Mouse (Mus musculus) WW6 (cell line): ENCODE results near the gene Msrb3.
"Not testable (repeated sequence)": the region's sequence is repeated elsewhere in the genome, so short reads cannot be mapped to it uniquely, and the experiment has no call there.

ENCODE experiments used
- DNase-seq: peaks from one replicate; pipeline ENCODE4 v3.0.0-alpha.2; 2013; ENCODE audit warnings: low read depth, low spot score

Gene Msrb3

DNA sequence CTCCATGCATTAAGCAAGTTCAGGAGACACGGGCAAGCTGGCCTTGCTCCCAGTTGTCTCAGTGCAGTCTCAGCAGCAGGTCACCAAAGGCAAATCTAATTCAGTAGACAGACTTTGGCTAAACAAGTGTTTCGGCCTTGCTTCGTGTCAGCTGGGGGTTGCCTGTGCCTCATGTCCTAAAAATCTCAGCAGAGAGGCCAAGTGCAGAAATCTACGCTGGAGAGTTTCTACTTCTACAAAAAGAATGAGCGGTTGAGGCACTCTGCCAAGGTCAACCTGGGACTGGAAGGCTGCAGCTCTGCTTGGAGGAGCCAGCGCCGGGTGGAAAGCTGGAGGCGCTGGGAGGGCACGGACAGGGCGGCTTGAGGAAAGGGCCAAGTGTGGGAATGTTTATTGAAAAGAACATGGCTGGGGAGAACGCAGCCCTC is 147.6 kb downstream of the Msrb3 start:
- no peak for DNase-seq

DNA sequence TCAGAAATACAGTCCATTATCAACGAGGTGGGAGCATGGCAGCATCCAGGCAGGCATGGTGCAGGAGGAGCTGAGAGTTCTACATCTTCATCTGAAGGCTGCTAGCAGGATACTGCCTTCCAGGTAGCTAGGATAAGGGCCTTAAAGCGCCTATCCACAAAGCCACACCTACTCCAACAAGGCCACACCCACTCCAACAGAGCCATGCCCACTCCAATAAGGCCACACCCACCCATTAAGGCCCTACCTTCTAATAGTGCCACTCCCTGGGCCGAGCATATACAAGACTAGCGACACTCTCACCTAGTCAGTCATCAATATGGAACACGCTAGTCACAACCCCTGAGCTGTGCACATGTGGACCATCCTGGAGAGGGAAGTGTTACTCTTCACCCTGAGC is 149.3 kb downstream of the Msrb3 start:
- not testable (repeated sequence) for DNase-seq

DNA sequence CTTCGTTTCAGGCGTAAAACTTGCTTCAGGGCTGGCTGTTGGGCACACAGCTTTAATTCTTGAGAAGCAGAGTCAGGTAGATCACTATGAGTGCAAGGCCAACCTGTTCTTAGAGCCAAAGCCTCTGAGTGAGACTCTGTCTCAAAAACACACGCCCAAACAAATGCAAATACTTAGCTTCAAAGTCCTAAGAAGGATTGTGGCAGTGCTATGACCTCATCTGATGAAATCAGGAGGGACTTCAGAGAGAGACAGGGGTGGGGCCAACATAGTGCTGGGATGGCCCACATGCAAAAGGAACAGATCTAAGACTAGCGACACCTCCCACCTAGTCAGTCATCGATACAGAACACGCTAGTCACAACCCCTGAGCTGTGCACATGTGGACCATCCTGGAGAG is 150.7 kb downstream of the Msrb3 start:
- DNase-seq: no peak

DNA sequence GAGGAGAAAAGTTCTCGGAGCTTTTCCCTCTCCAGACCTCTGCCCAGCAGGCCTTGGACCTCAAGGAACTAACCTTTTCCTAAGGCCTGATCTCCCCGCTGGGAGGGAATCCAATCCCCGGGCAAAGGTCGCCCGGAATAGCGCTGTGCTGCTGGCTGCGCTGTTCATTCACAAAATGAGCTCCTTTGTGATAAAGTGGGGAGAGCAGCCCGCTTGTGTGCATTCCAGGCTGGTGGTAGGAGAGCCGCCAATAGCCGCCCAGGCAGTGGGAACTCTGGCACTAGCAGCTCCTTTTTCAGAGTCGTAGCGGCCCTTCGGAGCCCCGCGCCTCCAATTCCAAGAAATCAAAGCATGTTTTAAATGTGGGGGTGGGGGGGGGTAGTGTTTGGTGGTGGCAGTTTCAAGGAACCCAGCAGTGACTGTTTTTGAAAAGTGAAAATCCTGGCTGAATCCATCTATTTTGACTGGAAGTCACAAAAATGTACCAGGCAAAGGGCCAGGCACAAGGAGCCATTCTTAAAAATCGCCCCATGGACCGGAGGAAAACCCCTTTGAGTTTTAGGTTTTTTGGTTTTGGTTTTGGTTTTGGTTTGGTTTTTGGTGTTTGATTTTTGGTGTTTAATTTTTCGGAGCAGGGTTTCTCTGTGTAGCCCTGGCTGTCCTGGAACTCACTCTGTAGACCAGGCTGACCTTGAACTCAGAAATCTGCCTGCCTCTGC is 153.6 kb downstream of the Msrb3 start:
- DNase-seq: peak; percentile 34

DNA sequence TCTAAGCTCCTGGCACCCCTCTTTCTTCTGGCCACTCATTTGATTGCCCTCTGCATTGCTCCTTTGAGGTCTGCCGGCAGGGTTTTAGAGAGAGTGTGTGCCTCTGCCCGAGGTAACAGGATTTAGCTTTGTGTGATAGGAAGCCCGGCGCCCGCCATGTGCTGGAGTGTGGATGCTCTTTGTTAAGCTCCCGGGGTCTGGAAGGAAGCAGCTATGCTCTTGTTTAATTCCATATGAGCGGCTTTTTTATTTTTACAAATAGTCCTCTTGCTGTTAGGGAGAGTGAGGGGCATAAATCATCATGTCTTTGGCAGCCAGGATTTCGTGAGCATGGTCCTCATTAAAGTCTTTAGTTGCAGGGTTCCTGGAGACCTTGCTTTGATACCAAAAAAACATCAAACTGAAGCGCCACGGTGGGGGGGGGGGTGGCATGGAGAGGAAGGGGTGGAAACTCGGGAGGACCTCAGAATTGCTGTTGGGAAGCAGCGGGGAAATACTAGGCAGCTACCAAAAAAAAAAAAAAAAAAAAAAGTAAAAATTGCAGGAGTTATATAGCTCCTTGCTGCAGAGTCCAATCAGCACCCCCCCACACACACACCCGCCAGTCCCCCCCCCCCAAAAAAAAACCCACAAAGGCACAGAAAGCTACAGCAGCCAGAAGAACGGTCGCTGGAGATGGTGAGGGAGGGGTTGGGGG is 154.3 kb downstream of the Msrb3 start:
- no peak for DNase-seq

DNA sequence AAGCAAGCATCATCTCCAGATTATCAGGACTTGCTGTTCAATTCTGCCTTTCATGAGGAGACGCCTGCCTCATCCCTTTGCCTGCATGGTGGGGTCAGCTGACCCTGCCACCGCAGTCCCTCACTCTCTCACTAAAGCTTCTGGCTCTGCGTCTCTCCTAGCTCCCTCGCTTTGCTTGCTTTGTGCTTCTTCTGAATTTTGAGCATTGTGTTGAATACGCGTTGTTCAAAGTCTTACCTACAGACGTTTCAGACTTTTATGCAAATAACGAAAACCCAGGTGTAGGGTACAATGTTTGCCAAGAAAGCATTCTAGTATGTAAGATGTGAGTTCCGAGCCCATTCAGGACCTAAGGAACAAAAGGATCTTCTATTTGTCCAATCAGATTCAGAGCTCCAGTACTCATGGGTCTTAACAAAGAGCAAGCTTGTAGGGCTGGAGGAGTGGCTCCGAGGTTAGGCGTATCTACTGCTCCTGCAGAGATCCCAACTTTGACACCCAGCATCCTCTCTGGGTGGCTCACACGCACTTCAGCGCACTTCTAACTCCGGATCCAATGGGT is 162.3 kb downstream of the Msrb3 start:
- no peak for DNase-seq

DNA sequence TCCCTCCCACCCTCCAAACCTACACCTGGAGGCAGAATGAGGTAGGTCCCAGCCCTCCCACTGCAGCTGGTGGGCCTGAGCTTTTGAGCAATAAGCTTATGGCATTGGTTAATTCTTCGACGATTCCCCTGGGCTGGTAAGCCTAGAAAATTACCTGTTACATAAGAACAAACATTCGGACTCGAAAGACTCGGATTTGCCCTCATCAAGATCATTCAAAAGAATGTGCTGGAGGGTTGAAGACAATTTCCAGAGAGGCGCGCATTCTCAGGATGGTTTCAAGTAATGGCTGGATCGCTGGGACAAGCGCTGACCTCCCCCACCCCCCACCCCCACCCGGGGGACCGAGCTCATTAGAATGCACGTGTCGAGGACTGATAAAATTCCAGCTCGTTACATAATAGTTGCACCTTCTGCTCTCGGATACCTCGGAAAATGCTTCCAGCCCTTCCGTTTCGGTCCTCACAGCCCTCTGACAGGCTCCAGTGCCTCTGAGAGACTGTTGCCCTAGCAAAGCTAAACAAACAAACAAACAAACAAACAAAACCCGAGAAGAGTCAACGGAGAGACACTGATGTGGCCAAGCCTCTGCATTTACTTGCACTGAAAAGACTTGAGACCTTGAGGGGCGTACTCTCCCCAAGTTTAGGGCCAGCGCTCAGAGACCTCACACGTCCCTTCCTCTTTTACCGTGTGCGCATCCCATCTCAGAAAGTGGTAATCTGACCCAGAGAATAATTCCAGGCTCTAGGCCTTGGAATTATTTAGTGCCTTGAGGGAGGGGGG is 163.0 kb downstream of the Msrb3 start:
- DNase-seq: no peak

DNA sequence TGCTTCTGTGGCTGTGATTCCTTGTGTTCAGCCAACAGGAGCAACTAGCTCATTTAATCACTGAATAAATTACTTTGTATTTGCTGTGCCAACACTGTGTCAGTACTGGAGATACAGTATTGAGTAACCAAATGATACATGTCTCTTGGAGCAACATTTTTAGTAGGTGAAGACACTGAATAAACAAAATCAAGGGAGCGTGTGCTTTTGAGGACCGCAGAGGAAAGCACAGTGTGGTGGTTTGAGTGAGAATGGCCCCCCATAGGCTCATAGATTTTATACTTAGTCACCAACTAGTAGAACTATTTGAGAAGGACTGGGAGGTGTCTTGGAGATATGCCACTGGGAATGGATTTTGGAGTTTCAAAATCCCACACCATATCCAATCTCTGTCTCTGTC is 164.5 kb downstream of the Msrb3 start:
- no peak for DNase-seq
